Mouse (Mus musculus): ENCODE measurements at regions not wholly inside any gene's neighbourhood (a gene's known extent, or its start where the extent isn't known, plus 50 kb on each side); places are given as distances from the start of the nearest gene placed in this dataset.

DNA sequence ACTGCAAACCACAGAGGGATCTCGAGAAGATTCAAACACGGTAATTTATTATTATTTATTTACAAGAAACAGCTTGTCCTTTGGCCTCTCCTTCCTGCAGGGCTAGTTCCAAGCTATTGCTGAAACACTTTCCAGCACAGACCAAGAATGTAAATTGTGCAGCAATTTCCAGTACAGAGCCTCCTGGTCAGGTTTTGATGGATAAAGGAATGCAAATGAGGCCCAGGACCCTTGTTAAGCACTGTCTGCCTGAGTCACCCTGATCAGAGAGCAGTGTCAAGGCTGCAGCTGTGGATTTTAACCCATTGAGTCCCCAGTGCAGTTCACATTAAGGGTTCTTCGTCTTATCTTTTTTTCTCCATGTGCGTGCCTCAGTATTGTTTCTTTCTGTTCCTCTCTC lies 142.3 kb upstream of the Zkscan2 start:
- ATAC-seq: no peak
- no peaks in the 10 kb centered on the region for H3K36me3 ChIP-seq (ENCODE audit: control insufficient read depth, insufficient read depth, low read length)
- no peak overlapping the region for H3K9ac ChIP-seq (ENCODE audit: low read depth, low read length)
- H3K9me3 ChIP-seq (ENCODE audit: control insufficient read depth, low read length): no peaks in the 10 kb centered on the region
- 39% methylated on average over 4 of the region's 4 CpGs for WGBS
- no peak overlapping the region for H3K4me3 ChIP-seq (ENCODE audit: low read length)
- H3K4me1 ChIP-seq (ENCODE audit: control insufficient read depth, insufficient read depth, low read depth, low read length): no peaks in the 10 kb centered on the region
- no peak overlapping the region for H3K27ac ChIP-seq (ENCODE audit: low read depth, low read length)
- no peak overlapping the region for H3K4me2 ChIP-seq (ENCODE audit: low read length)
- no peaks in the 10 kb centered on the region for H3K27me3 ChIP-seq (replicated peaks; ENCODE audit: control insufficient read depth, insufficient read depth, low read length)

- 41% methylated on average over 2 of the region's 2 CpGs for WGBS
- Histone ChIP-seq H3K27me3 (replicated peaks; ENCODE audit: control insufficient read depth, insufficient read depth, low read length) (no peaks in the 10 kb centered on the region), H3K27ac (ENCODE audit: low read depth, low read length) (no peak overlapping the region), H3K4me1 (ENCODE audit: control insufficient read depth, insufficient read depth, low read depth, low read length) (no peaks in the 10 kb centered on the region), H3K4me2 (ENCODE audit: low read length) (no peak overlapping the region), H3K36me3 (ENCODE audit: control insufficient read depth, insufficient read depth, low read length) (no peaks in the 10 kb centered on the region), H3K9me3 (ENCODE audit: control insufficient read depth, low read length) (no peaks in the 10 kb centered on the region), H3K4me3 (ENCODE audit: low read length) (no peak overlapping the region), H3K9ac (ENCODE audit: low read depth, low read length) (no peak overlapping the region)
- no peak for ATAC-seq
Observed at GRCm38 (mm10) chr7:123643426-123643825, 143.2 kb upstream of the Zkscan2 start.

- WGBS: 95% methylated on average over 3 of the region's 3 CpGs
- Histone ChIP-seq H3K9me3 (ENCODE audit: control insufficient read depth, low read length) (no peaks in the 10 kb centered on the region), H3K4me1 (ENCODE audit: control insufficient read depth, insufficient read depth, low read depth, low read length) (no peaks in the 10 kb centered on the region), H3K4me3 (ENCODE audit: low read length) (no peak overlapping the region), H3K27ac (ENCODE audit: low read depth, low read length) (no peak overlapping the region), H3K36me3 (ENCODE audit: control insufficient read depth, insufficient read depth, low read length) (no peaks in the 10 kb centered on the region), H3K9ac (ENCODE audit: low read depth, low read length) (no peak overlapping the region), H3K4me2 (ENCODE audit: low read length) (no peak overlapping the region), H3K27me3 (replicated peaks; ENCODE audit: control insufficient read depth, insufficient read depth, low read length) (no peaks in the 10 kb centered on the region)
- ATAC-seq: no peak
Observed at GRCm38 (mm10) chr7:123645521-123645920, 145.3 kb upstream of the Zkscan2 start.

DNA sequence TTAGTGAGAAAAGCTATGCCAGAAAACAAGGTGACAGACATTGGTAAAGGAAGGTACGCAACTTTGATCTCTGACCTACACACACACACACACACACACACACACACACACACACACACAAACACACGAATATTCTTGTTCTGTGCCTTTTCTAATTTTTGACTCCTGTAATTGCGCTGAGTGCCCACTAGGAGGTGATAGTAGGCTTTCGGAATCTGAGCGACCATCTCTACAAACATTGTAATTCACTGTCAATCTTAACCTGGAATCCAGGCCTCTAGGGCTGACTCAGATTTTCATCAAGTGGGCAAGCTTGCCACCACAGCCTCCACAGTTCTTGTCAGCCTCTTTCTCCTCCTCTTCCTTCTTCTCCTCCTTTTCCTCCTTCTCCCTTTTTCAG lies 165.2 kb upstream of the Zkscan2 start:
- Histone ChIP-seq H3K4me2 (ENCODE audit: low read length) (no peak overlapping the region), H3K9me3 (ENCODE audit: control insufficient read depth, low read length) (no peaks in the 10 kb centered on the region), H3K9ac (ENCODE audit: low read depth, low read length) (no peak overlapping the region), H3K36me3 (ENCODE audit: control insufficient read depth, insufficient read depth, low read length) (no peaks in the 10 kb centered on the region), H3K27ac (ENCODE audit: low read depth, low read length) (no peak overlapping the region), H3K4me1 (ENCODE audit: control insufficient read depth, insufficient read depth, low read depth, low read length) (no peaks in the 10 kb centered on the region), H3K27me3 (replicated peaks; ENCODE audit: control insufficient read depth, insufficient read depth, low read length) (no peaks in the 10 kb centered on the region), H3K4me3 (ENCODE audit: low read length) (no peak overlapping the region)
- 57% methylated on average over 5 of the region's 5 CpGs for WGBS
- no peak for ATAC-seq

DNA sequence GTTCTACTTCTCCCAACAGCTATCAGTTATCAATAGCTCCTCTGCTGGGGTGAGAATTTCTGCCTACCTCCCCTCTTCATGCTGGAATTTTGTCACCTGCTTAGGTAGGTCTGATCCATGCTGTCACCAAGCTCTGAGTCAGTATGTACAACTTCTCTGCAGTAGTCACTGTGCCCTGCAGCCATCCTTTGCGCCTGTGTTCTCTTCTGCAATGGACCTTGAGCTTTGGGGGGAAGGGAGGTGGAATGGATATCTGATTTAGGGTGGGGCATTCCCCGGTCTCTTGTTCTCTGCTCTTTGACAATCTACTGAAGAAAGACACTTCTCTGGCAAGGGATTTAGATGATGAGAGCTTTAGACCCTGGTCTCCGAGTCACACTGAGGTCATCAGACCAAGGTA lies 184.5 kb upstream of the Zkscan2 start:
- Histone ChIP-seq H3K9ac (ENCODE audit: low read depth, low read length) (no peak overlapping the region), H3K4me2 (ENCODE audit: low read length) (no peak overlapping the region), H3K4me1 (ENCODE audit: control insufficient read depth, insufficient read depth, low read depth, low read length) (no peaks in the 10 kb centered on the region), H3K4me3 (ENCODE audit: low read length) (no peak overlapping the region), H3K27ac (ENCODE audit: low read depth, low read length) (no peak overlapping the region), H3K9me3 (ENCODE audit: control insufficient read depth, low read length) (no peaks in the 10 kb centered on the region), H3K27me3 (replicated peaks; ENCODE audit: control insufficient read depth, insufficient read depth, low read length) (no peaks in the 10 kb centered on the region), H3K36me3 (ENCODE audit: control insufficient read depth, insufficient read depth, low read length) (no peaks in the 10 kb centered on the region)
- no peak for ATAC-seq
- 89% methylated on average over 3 of the region's 3 CpGs for WGBS

GRCm38 (mm10) chr7:123686547-123686946 lies 186.3 kb upstream of the Zkscan2 start:
- Histone ChIP-seq H3K27ac (ENCODE audit: low read depth, low read length) (no peak overlapping the region), H3K9ac (ENCODE audit: low read depth, low read length) (no peak overlapping the region), H3K4me1 (ENCODE audit: control insufficient read depth, insufficient read depth, low read depth, low read length) (no peaks in the 10 kb centered on the region), H3K9me3 (ENCODE audit: control insufficient read depth, low read length) (no peaks in the 10 kb centered on the region), H3K4me2 (ENCODE audit: low read length) (no peak overlapping the region), H3K4me3 (ENCODE audit: low read length) (no peak overlapping the region), H3K36me3 (ENCODE audit: control insufficient read depth, insufficient read depth, low read length) (no peaks in the 10 kb centered on the region), H3K27me3 (replicated peaks; ENCODE audit: control insufficient read depth, insufficient read depth, low read length) (no peaks in the 10 kb centered on the region)
- WGBS: 71% methylated on average over 3 of the region's 3 CpGs
- no peak for ATAC-seq

DNA sequence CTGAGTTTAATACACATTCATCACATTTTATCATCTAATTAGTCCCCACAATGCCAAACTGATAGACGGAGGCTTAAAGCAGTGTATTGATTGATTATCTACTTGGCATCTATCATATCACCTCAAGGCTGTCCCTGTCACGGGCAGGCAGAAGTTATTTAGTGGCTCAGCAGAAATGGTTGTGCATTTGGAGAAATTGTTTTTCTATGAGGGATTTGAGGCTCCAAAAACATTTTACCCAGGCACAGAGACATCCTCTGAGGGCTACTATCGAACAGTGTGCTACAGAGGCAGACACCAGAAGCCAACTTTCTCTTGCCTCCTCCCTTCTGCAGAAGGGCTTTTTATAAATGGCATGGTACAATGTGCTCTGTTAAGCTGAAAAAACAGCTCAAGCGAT lies 230.8 kb upstream of the Zkscan2 start:
- Histone ChIP-seq H3K9me3 (ENCODE audit: control insufficient read depth, low read length) (no peaks in the 10 kb centered on the region), H3K27ac (ENCODE audit: low read depth, low read length) (no peak overlapping the region), H3K36me3 (ENCODE audit: control insufficient read depth, insufficient read depth, low read length) (no peaks in the 10 kb centered on the region), H3K4me1 (ENCODE audit: control insufficient read depth, insufficient read depth, low read depth, low read length) (no peaks in the 10 kb centered on the region), H3K4me3 (ENCODE audit: low read length) (no peak overlapping the region), H3K9ac (ENCODE audit: low read depth, low read length) (no peak overlapping the region), H3K4me2 (ENCODE audit: low read length) (no peak overlapping the region), H3K27me3 (replicated peaks; ENCODE audit: control insufficient read depth, insufficient read depth, low read length) (no peaks in the 10 kb centered on the region)
- no peak for ATAC-seq
- 42% methylated on average over 4 of the region's 4 CpGs for WGBS

DNA sequence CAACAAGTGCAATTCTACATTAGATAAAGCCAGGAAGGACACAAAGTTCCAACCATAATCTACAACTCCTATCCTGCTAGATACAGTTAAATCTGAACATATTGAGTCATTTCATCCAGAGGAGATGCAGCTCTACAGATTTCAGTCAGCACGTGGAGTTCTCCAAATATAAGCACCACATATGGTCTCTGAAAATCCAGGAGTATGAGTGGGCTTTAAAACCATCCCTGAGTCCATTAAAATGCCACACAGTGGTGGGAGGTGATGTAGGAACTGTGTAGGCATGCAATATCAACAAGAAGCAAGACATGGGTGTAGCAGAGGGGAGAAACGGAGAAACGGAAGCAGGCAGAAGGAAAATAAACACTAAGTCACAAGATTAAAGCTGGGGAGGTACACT lies 232.8 kb upstream of the Zkscan2 start:
- no peaks in the 10 kb centered on the region; the same call in 1 of the 2 replicates for H3K9me3 ChIP-seq (ENCODE audit: control insufficient read depth, low read length)
- H3K27ac ChIP-seq (ENCODE audit: low read depth, low read length): no peak overlapping the region
- H3K4me2 ChIP-seq (ENCODE audit: low read length): no peak overlapping the region
- H3K4me3 ChIP-seq (ENCODE audit: low read length): no peak overlapping the region
- no peaks in the 10 kb centered on the region for H3K27me3 ChIP-seq (replicated peaks; ENCODE audit: control insufficient read depth, insufficient read depth, low read length)
- no peaks in the 10 kb centered on the region for H3K36me3 ChIP-seq (ENCODE audit: control insufficient read depth, insufficient read depth, low read length)
- H3K4me1 ChIP-seq (ENCODE audit: control insufficient read depth, insufficient read depth, low read depth, low read length): no peaks in the 10 kb centered on the region
- no peak overlapping the region for H3K9ac ChIP-seq (ENCODE audit: low read depth, low read length)
- WGBS: 94% methylated on average over 3 of the region's 3 CpGs
- no peak for ATAC-seq

GRCm38 (mm10) chr7:123747986-123748385 lies 234.7 kb upstream of the Hs3st4 start:
- H3K4me3 ChIP-seq (ENCODE audit: low read length): no peak overlapping the region
- 52% methylated on average over 4 of the region's 4 CpGs for WGBS
- H3K4me1 ChIP-seq (ENCODE audit: control insufficient read depth, insufficient read depth, low read depth, low read length): no peaks in the 10 kb centered on the region
- H3K4me2 ChIP-seq (ENCODE audit: low read length): no peak overlapping the region
- ATAC-seq: no peak
- no peaks in the 10 kb centered on the region for H3K9me3 ChIP-seq (ENCODE audit: control insufficient read depth, low read length)
- H3K27me3 ChIP-seq (replicated peaks; ENCODE audit: control insufficient read depth, insufficient read depth, low read length): no peaks in the 10 kb centered on the region
- H3K27ac ChIP-seq (ENCODE audit: low read depth, low read length): no peak overlapping the region
- no peaks in the 10 kb centered on the region for H3K36me3 ChIP-seq (ENCODE audit: control insufficient read depth, insufficient read depth, low read length)
- no peak overlapping the region for H3K9ac ChIP-seq (ENCODE audit: low read depth, low read length)

DNA sequence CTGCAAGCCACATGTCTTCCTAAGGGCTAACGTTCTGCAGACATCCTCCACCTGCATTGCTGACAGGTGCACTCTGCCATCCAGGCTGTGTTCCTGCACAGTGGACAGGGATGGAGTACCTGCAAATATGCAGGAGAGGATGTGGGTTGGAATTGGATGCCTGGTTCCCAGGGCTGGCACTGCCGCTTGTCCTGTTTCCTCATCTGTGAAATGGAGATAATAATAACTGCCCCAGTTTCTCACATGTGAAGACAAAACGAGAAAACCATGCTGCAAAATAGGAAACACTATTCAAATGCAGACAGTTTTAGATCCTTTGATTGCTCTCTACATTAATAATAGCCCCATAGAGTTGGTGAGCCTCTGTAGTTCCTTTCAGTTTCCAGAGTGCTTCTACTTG lies 229.4 kb upstream of the Hs3st4 start:
- 85% methylated on average over 3 of the region's 3 CpGs for WGBS
- Histone ChIP-seq H3K4me1 (ENCODE audit: control insufficient read depth, insufficient read depth, low read depth, low read length) (no peaks in the 10 kb centered on the region), H3K27ac (ENCODE audit: low read depth, low read length) (no peak overlapping the region), H3K9ac (ENCODE audit: low read depth, low read length) (no peak overlapping the region), H3K27me3 (replicated peaks; ENCODE audit: control insufficient read depth, insufficient read depth, low read length) (no peaks in the 10 kb centered on the region), H3K4me3 (ENCODE audit: low read length) (no peak overlapping the region), H3K4me2 (ENCODE audit: low read length) (no peak overlapping the region), H3K36me3 (ENCODE audit: control insufficient read depth, insufficient read depth, low read length) (no peaks in the 10 kb centered on the region), H3K9me3 (ENCODE audit: control insufficient read depth, low read length) (no peaks in the 10 kb centered on the region)
- no peak for ATAC-seq
